12 mouse cellular contexts compared by ENCODE assay signal in the genomic region with DNA sequence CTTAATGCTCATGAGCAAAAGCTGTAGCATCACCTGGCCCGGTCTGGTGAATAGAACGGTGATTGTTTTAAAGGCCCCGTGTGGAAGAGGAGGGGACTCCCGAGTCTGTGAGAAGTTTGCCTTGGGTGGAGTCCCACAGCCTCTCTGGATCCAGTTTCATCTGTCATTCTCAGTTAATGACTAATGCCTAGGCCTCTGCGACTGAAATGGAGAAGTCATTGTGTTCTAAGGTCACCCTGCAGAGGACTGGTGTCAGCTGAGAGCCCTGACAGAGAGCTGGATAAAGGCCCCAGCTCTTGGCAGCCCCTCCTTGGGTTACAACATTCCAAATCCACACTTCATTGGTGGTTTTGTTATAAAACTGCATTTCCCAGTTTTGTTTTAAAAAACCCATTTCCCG. TPM values are rescaled to one million over a fixed set of nuclear protein-coding genes. Genes with fewer than 3 reads are reported as not detected.
DNase-seq lines count a peak whose midpoint lies in the region; ATAC-seq and TF ChIP-seq lines count a peak whose summit lies in the region.
"Had no signal": no experiment of that assay in that cellular context is flagged by ENCODE, and none has a peak within 500 bp of the region (broad histone marks: within the 10 kb centered on the region; RNA-seq: fewer than 3 reads in every experiment).

No protein-coding gene starts in this region.

- intact Hi-C loops in heart, postnatal 36 days (cut with DNase I) = no loop called here

- no peaks in the 10 kb centered on the region for H3K9me3 ChIP-seq in limb, embryonic 14.5 days (ENCODE audit: control insufficient read depth, low read length)
- H3K9me3 ChIP-seq in limb, embryonic 10.5 days (replicated peaks) = no peaks in the 10 kb centered on the region
- H3K9me3 ChIP-seq in stomach, embryonic 14.5 days (ENCODE audit: control insufficient read depth, low read depth, low read length) = no peaks in the 10 kb centered on the region
- H3K9me3 ChIP-seq in hindbrain, embryonic 12.5 days (replicated peaks) = no peaks in the 10 kb centered on the region
- H3K9me3 ChIP-seq: limb, embryonic 13.5 days; neural tube, embryonic 13.5 days had no signal

- H3K27ac ChIP-seq in limb, embryonic 14.5 days (replicated peaks; ENCODE audit: low read depth, low read length) = no peak overlapping the region
- H3K27ac ChIP-seq in limb, embryonic 10.5 days = no peak overlapping the region
- peak overlapping the region; percentile 22; the same call in 1 of the 2 replicates for H3K27ac ChIP-seq in stomach, embryonic 14.5 days (ENCODE audit: low read length)
- no peak overlapping the region for H3K27ac ChIP-seq in hindbrain, embryonic 12.5 days
- H3K27ac ChIP-seq: limb, embryonic 13.5 days; neural tube, embryonic 13.5 days had no signal

- no peak overlapping the region for H3K9ac ChIP-seq in limb, embryonic 14.5 days (ENCODE audit: low read depth, low read length, severe bottlenecking)
- no peak overlapping the region for H3K9ac ChIP-seq in stomach, embryonic 14.5 days (replicated peaks; ENCODE audit: low read depth, low read length)
- no peak overlapping the region for H3K9ac ChIP-seq in hindbrain, embryonic 12.5 days
- H3K9ac ChIP-seq: limb, embryonic 13.5 days; neural tube, embryonic 13.5 days had no signal

- H3K4me1 ChIP-seq in limb, embryonic 14.5 days (ENCODE audit: control insufficient read depth, insufficient read depth, low read length) = no peaks in the 10 kb centered on the region
- H3K4me1 ChIP-seq in limb, embryonic 10.5 days = no peaks in the 10 kb centered on the region
- 0 out of 2 replicates have a peak, but pooled peaks cover 4% of the 10 kb centered on the region for H3K4me1 ChIP-seq in stomach, embryonic 14.5 days (ENCODE audit: control insufficient read depth, insufficient read depth, low read length)
- H3K4me1 ChIP-seq in hindbrain, embryonic 12.5 days = no peaks in the 10 kb centered on the region
- H3K4me1 ChIP-seq: neural tube, embryonic 13.5 days had no signal

- 51% methylated on average over 6 of the region's 6 CpGs for WGBS in limb, embryonic 14.5 days
- WGBS in limb, embryonic 10.5 days = 81% methylated on average over 6 of the region's 6 CpGs
- 40% methylated on average over 6 of the region's 6 CpGs for WGBS in stomach, embryonic 14.5 days
- WGBS in hindbrain, embryonic 12.5 days = 69% methylated on average over 6 of the region's 6 CpGs

- ATAC-seq in limb, embryonic 14.5 days (ENCODE audit: low FRiP score, low read depth) = 0 out of 2 replicates have a peak, but pooled peaks have one; percentile 17
- ATAC-seq in stomach, embryonic 14.5 days (ENCODE audit: insufficient number of reproducible peaks, insufficient read depth, low FRiP score, low read depth) = no peak
- ATAC-seq in hindbrain, embryonic 12.5 days (ENCODE audit: low FRiP score) = no peak

- H3K4me3 ChIP-seq in limb, embryonic 14.5 days (replicated peaks; ENCODE audit: low read length) = no peak overlapping the region
- no peak overlapping the region for H3K4me3 ChIP-seq in limb, embryonic 10.5 days
- no peak overlapping the region for H3K4me3 ChIP-seq in stomach, embryonic 14.5 days (ENCODE audit: low read depth, low read length)
- no peak overlapping the region for H3K4me3 ChIP-seq in hindbrain, embryonic 12.5 days
- H3K4me3 ChIP-seq: limb, embryonic 13.5 days; neural tube, embryonic 13.5 days had no signal

- H3K36me3 ChIP-seq in limb, embryonic 14.5 days (ENCODE audit: control insufficient read depth, insufficient read depth, low read length) = peaks cover 14% of the 10 kb centered on the region
- peaks cover 27% of the 10 kb centered on the region for H3K36me3 ChIP-seq in limb, embryonic 10.5 days
- H3K36me3 ChIP-seq in stomach, embryonic 14.5 days (ENCODE audit: control insufficient read depth, insufficient read depth, low read length) = peaks cover 7% of the 10 kb centered on the region
- peaks cover 16% of the 10 kb centered on the region for H3K36me3 ChIP-seq in hindbrain, embryonic 12.5 days

- no peak overlapping the region for H3K4me2 ChIP-seq in limb, embryonic 14.5 days (replicated peaks; ENCODE audit: low read depth, low read length, severe bottlenecking)
- no peak overlapping the region for H3K4me2 ChIP-seq in stomach, embryonic 14.5 days (replicated peaks; ENCODE audit: low read depth, low read length)
- no peak overlapping the region for H3K4me2 ChIP-seq in hindbrain, embryonic 12.5 days (replicated peaks)
- H3K4me2 ChIP-seq: limb, embryonic 13.5 days; neural tube, embryonic 13.5 days had no signal

- no peaks in the 10 kb centered on the region for H3K27me3 ChIP-seq in limb, embryonic 14.5 days (ENCODE audit: control insufficient read depth, insufficient read depth, low read length)
- no peaks in the 10 kb centered on the region for H3K27me3 ChIP-seq in limb, embryonic 10.5 days (ENCODE audit: low read depth, poor library complexity, severe bottlenecking)
- no peaks in the 10 kb centered on the region for H3K27me3 ChIP-seq in stomach, embryonic 14.5 days (ENCODE audit: control insufficient read depth, insufficient read depth, low read length)
- no peaks in the 10 kb centered on the region for H3K27me3 ChIP-seq in hindbrain, embryonic 12.5 days
- H3K27me3 ChIP-seq: limb, embryonic 13.5 days; neural tube, embryonic 13.5 days had no signal

- no peak for TF ChIP-seq POLR2A in limb, embryonic 14.5 days (IDR thresholded peaks at IDR 0.05; ENCODE audit: borderline replicate concordance, extremely low read depth, insufficient read depth, insufficient read length)

- no peak for DNase-seq in limb, embryonic 14.5 days (ENCODE audit: low spot score)
- DNase-seq in limb, embryonic 10.5 days (ENCODE audit: low spot score) = no peak
- peak; percentile 93 for DNase-seq in fibroblast of lung, adult 2 months (ENCODE audit: low read depth)
- peak; percentile 59 to 61 for DNase-seq in heart, postnatal 36 days
- DNase-seq in thymus, postnatal 0 days (ENCODE audit: low spot score) = no peak
- DNase-seq in ovary, adult 18-20 months (ENCODE audit: low spot score) = no peak
- DNase-seq: cerebellum, adult 8-10 months; thymus, adult 18-20 months had no signal

RNA-seq across cellular contexts. Expression of gene Clip1, which starts 10.1 kb away (rescaled TPM):
- 33.4 and 33.7 TPM in 2 replicates for polyA plus RNA-seq in limb, embryonic 14.5 days (2012; rRNA removed)
- polyA plus RNA-seq in limb, embryonic 14.5 days (2014; fragmentation: Nextera tagmentation; extraction: Ambion mirVana) = 35.2 and 37.1 TPM in 2 replicates
- 46.3 and 48.7 TPM in 2 replicates for polyA plus RNA-seq in limb, embryonic 10.5 days (2016; fragmentation: Nextera tagmentation; extraction: Ambion mirVana)
- total RNA-seq in heart, postnatal 36 days (2021) = 100 to 1,000 TPM; 164 to 217 TPM
- 39.5 and 40.5 TPM in 2 replicates for polyA plus RNA-seq in stomach, embryonic 14.5 days (2014; fragmentation: Nextera tagmentation; extraction: Ambion mirVana)
- 71.4 and 74.6 TPM in 2 replicates for polyA plus RNA-seq in hindbrain, embryonic 12.5 days (2016; fragmentation: Nextera tagmentation; extraction: Ambion mirVana)
- polyA plus RNA-seq in thymus, postnatal 0 days (2015; fragmentation: Nextera tagmentation; extraction: Ambion mirVana) = 30.6 and 33.7 TPM in 2 replicates

RNA-seq across cellular contexts. Expression of gene Zcchc8, which starts 26.4 kb away (rescaled TPM):
- polyA plus RNA-seq in limb, embryonic 14.5 days (2012; rRNA removed) = 84.5 and 86.9 TPM in 2 replicates
- 70.9 and 76.1 TPM in 2 replicates for polyA plus RNA-seq in limb, embryonic 14.5 days (2014; fragmentation: Nextera tagmentation; extraction: Ambion mirVana)
- polyA plus RNA-seq in limb, embryonic 10.5 days (2016; fragmentation: Nextera tagmentation; extraction: Ambion mirVana) = 98.1 and 111 TPM in 2 replicates
- total RNA-seq in heart, postnatal 36 days (2021) = 10 to 100 TPM; 22.6 to 25.0 TPM
- 84.6 and 97.5 TPM in 2 replicates for polyA plus RNA-seq in stomach, embryonic 14.5 days (2014; fragmentation: Nextera tagmentation; extraction: Ambion mirVana)
- 80.2 and 90.5 TPM in 2 replicates for polyA plus RNA-seq in hindbrain, embryonic 12.5 days (2016; fragmentation: Nextera tagmentation; extraction: Ambion mirVana)
- polyA plus RNA-seq in thymus, postnatal 0 days (2015; fragmentation: Nextera tagmentation; extraction: Ambion mirVana) = 83.8 and 86.3 TPM in 2 replicates

RNA-seq across cellular contexts. Expression of gene Rsrc2, which starts 54.7 kb away (rescaled TPM):
- 76.3 and 120 TPM in 2 replicates for polyA plus RNA-seq in limb, embryonic 14.5 days (2012; rRNA removed)
- polyA plus RNA-seq in limb, embryonic 14.5 days (2014; fragmentation: Nextera tagmentation; extraction: Ambion mirVana) = 113 and 124 TPM in 2 replicates
- polyA plus RNA-seq in limb, embryonic 10.5 days (2016; fragmentation: Nextera tagmentation; extraction: Ambion mirVana) = 113 and 138 TPM in 2 replicates
- 10 to 100 TPM; 45.1 to 48.1 TPM for total RNA-seq in heart, postnatal 36 days (2021)
- polyA plus RNA-seq in stomach, embryonic 14.5 days (2014; fragmentation: Nextera tagmentation; extraction: Ambion mirVana) = 139 and 142 TPM in 2 replicates
- 166 and 182 TPM in 2 replicates for polyA plus RNA-seq in hindbrain, embryonic 12.5 days (2016; fragmentation: Nextera tagmentation; extraction: Ambion mirVana)
- polyA plus RNA-seq in thymus, postnatal 0 days (2015; fragmentation: Nextera tagmentation; extraction: Ambion mirVana) = 129 and 144 TPM in 2 replicates

RNA-seq across cellular contexts. Expression of gene Kntc1, which starts 55.0 kb away (rescaled TPM):
- 30.6 and 31.2 TPM in 2 replicates for polyA plus RNA-seq in limb, embryonic 14.5 days (2012; rRNA removed)
- 26.0 and 30.2 TPM in 2 replicates for polyA plus RNA-seq in limb, embryonic 14.5 days (2014; fragmentation: Nextera tagmentation; extraction: Ambion mirVana)
- 45.8 and 48.8 TPM in 2 replicates for polyA plus RNA-seq in limb, embryonic 10.5 days (2016; fragmentation: Nextera tagmentation; extraction: Ambion mirVana)
- total RNA-seq in heart, postnatal 36 days (2021) = under 1 TPM; 0.19 to 0.78 TPM
- polyA plus RNA-seq in stomach, embryonic 14.5 days (2014; fragmentation: Nextera tagmentation; extraction: Ambion mirVana) = 33.9 and 35.7 TPM in 2 replicates
- 26.6 and 30.4 TPM in 2 replicates for polyA plus RNA-seq in hindbrain, embryonic 12.5 days (2016; fragmentation: Nextera tagmentation; extraction: Ambion mirVana)
- 16.2 and 18.2 TPM in 2 replicates for polyA plus RNA-seq in thymus, postnatal 0 days (2015; fragmentation: Nextera tagmentation; extraction: Ambion mirVana)

Comparison
In these comparisons a context has a peak if more than half of its experiments do, and no peak if none do; other contexts are left out.
1. DNase-seq: peak in fibroblast of lung, adult 2 months (single experiment) and heart, postnatal 36 days (2 of 2); none in limb, embryonic 14.5 days (single experiment), limb, embryonic 10.5 days (single experiment), thymus, postnatal 0 days (single experiment) and ovary, adult 18-20 months (single experiment).